In genomic region chr15:77581681-77582080, GRCm38 (mm10) we compare ENCODE assay signal across 12 mouse cellular contexts. TPM values are rescaled to one million over a fixed set of nuclear protein-coding genes. Genes with fewer than 3 reads are reported as not detected.
DNase-seq lines count a peak whose midpoint lies in the region; ATAC-seq and TF ChIP-seq lines count a peak whose summit lies in the region.
"Had no signal": no experiment of that assay in that cellular context is flagged by ENCODE, and none has a peak within 500 bp of the region (broad histone marks: within the 10 kb centered on the region; RNA-seq: fewer than 3 reads in every experiment).

No protein-coding gene starts in this region.

- H3K27ac ChIP-seq in embryonic facial prominence, embryonic 14.5 days (replicated peaks; ENCODE audit: low read depth, low read length): no peak overlapping the region
- H3K27ac ChIP-seq in embryonic facial prominence, embryonic 10.5 days (replicated peaks): no peak overlapping the region
- H3K27ac ChIP-seq in heart, postnatal 0 days (ENCODE audit: low read depth): no peak overlapping the region
- peak overlapping the region; percentile 37 for H3K27ac ChIP-seq in lung, embryonic 15.5 days
- H3K27ac ChIP-seq: limb, embryonic 15.5 days; neural tube, embryonic 15.5 days had no signal

- peak; percentile 88 for TF ChIP-seq EP300 in heart, postnatal 0 days (IDR thresholded peaks at IDR 0.05; ENCODE audit: low read depth)

- H3K36me3 ChIP-seq in embryonic facial prominence, embryonic 14.5 days (ENCODE audit: control insufficient read depth, insufficient read depth, low read length): no peaks in the 10 kb centered on the region
- H3K36me3 ChIP-seq in embryonic facial prominence, embryonic 10.5 days (replicated peaks): no peaks in the 10 kb centered on the region
- H3K36me3 ChIP-seq in heart, postnatal 0 days (replicated peaks; ENCODE audit: control insufficient read depth, insufficient read depth, low read length): no peaks in the 10 kb centered on the region
- no peaks in the 10 kb centered on the region for H3K36me3 ChIP-seq in lung, embryonic 15.5 days
- H3K36me3 ChIP-seq: limb, embryonic 15.5 days; neural tube, embryonic 15.5 days had no signal

- H3K4me3 ChIP-seq in embryonic facial prominence, embryonic 14.5 days (ENCODE audit: low read depth, low read length): no peak overlapping the region
- no peak overlapping the region for H3K4me3 ChIP-seq in embryonic facial prominence, embryonic 10.5 days
- no peak overlapping the region for H3K4me3 ChIP-seq in heart, postnatal 0 days (ENCODE audit: low read depth, low read length)
- H3K4me3 ChIP-seq in lung, embryonic 15.5 days: no peak overlapping the region
- H3K4me3 ChIP-seq: limb, embryonic 15.5 days; neural tube, embryonic 15.5 days had no signal

- H3K9ac ChIP-seq in embryonic facial prominence, embryonic 14.5 days (ENCODE audit: low read depth, low read length): no peak overlapping the region
- no peak overlapping the region for H3K9ac ChIP-seq in heart, postnatal 0 days (replicated peaks; ENCODE audit: low read depth, low read length)
- no peak overlapping the region for H3K9ac ChIP-seq in lung, embryonic 15.5 days
- H3K9ac ChIP-seq: limb, embryonic 15.5 days; neural tube, embryonic 15.5 days had no signal

- peak; percentile 61 for DNase-seq in embryonic facial prominence, embryonic 14.5 days (ENCODE audit: low spot score)
- no peak for DNase-seq in embryonic facial prominence, embryonic 10.5 days (ENCODE audit: low spot score)
- DNase-seq in adrenal gland, postnatal 36 days: peak; percentile 12 to 27
- DNase-seq in heart, postnatal 0 days (ENCODE audit: low spot score): peak; percentile 82
- no peak for DNase-seq in spleen, postnatal 10 days (ENCODE audit: low spot score in 2 of 2)
- DNase-seq in spleen, postnatal 4 days (ENCODE audit: low spot score in 2 of 2): no peak
- DNase-seq in urinary bladder, postnatal 25 days (ENCODE audit: low spot score): no peak

- H3K4me1 ChIP-seq in embryonic facial prominence, embryonic 14.5 days (ENCODE audit: control insufficient read depth, insufficient read depth, low read length): no peaks in the 10 kb centered on the region
- no peaks in the 10 kb centered on the region for H3K4me1 ChIP-seq in embryonic facial prominence, embryonic 10.5 days
- peaks cover 4% of the 10 kb centered on the region; the same call in 1 of the 2 replicates for H3K4me1 ChIP-seq in heart, postnatal 0 days (ENCODE audit: control insufficient read depth, insufficient read depth)
- no peaks in the 10 kb centered on the region for H3K4me1 ChIP-seq in lung, embryonic 15.5 days
- H3K4me1 ChIP-seq: limb, embryonic 15.5 days; neural tube, embryonic 15.5 days had no signal

- peaks cover 8% of the 10 kb centered on the region for H3K9me3 ChIP-seq in embryonic facial prominence, embryonic 14.5 days (ENCODE audit: control insufficient read depth, low read length)
- H3K9me3 ChIP-seq in embryonic facial prominence, embryonic 10.5 days: peaks cover 7% of the 10 kb centered on the region; the same call in 1 of the 2 replicates
- 0 out of 2 replicates have a peak, but pooled peaks cover 7% of the 10 kb centered on the region for H3K9me3 ChIP-seq in heart, postnatal 0 days (replicated peaks; ENCODE audit: control insufficient read depth, low read length)
- no peaks in the 10 kb centered on the region for H3K9me3 ChIP-seq in lung, embryonic 15.5 days
- H3K9me3 ChIP-seq: limb, embryonic 15.5 days had no signal

- no peak overlapping the region for H3K4me2 ChIP-seq in embryonic facial prominence, embryonic 14.5 days (ENCODE audit: low read depth, low read length)
- no peak overlapping the region for H3K4me2 ChIP-seq in heart, postnatal 0 days (ENCODE audit: low read depth, low read length)
- H3K4me2 ChIP-seq in lung, embryonic 15.5 days: no peak overlapping the region
- H3K4me2 ChIP-seq: limb, embryonic 15.5 days; neural tube, embryonic 15.5 days had no signal

- ATAC-seq in embryonic facial prominence, embryonic 14.5 days (ENCODE audit: low read depth): peak; percentile 72; the same call in 1 of the 2 replicates
- peak; percentile 92 for ATAC-seq in heart, postnatal 0 days (ENCODE audit: insufficient read depth, low read depth)
- ATAC-seq in lung, embryonic 15.5 days (ENCODE audit: borderline replicate concordance, extremely low read depth, low FRiP score, low TSS enrichment): peak; percentile 55; the same call in 1 of the 2 replicates

- 61% methylated on average over 1 of the region's 1 CpGs for WGBS in embryonic facial prominence, embryonic 14.5 days
- 73% methylated on average over 1 of the region's 1 CpGs for WGBS in embryonic facial prominence, embryonic 10.5 days
- WGBS in heart, postnatal 0 days: 6% methylated on average over 1 of the region's 1 CpGs
- WGBS in lung, embryonic 15.5 days: 18% methylated on average over 1 of the region's 1 CpGs

- H3K27me3 ChIP-seq in embryonic facial prominence, embryonic 14.5 days (replicated peaks; ENCODE audit: control insufficient read depth, insufficient read depth, low read length): no peaks in the 10 kb centered on the region
- no peaks in the 10 kb centered on the region for H3K27me3 ChIP-seq in embryonic facial prominence, embryonic 10.5 days (replicated peaks; ENCODE audit: low read depth, poor library complexity, severe bottlenecking)
- no peaks in the 10 kb centered on the region for H3K27me3 ChIP-seq in heart, postnatal 0 days (ENCODE audit: control insufficient read depth, insufficient read depth, low read length)
- H3K27me3 ChIP-seq in lung, embryonic 15.5 days: no peaks in the 10 kb centered on the region
- H3K27me3 ChIP-seq: limb, embryonic 15.5 days; neural tube, embryonic 15.5 days had no signal

- no peak for TF ChIP-seq CTCF in heart, postnatal 0 days (IDR thresholded peaks at IDR 0.05; ENCODE audit: low read depth)

RNA-seq across cellular contexts. Expression of gene Apol10b, which starts 14.2 kb away (rescaled TPM):
- 0.08 and 0.14 TPM in 2 replicates for polyA plus RNA-seq in embryonic facial prominence, embryonic 14.5 days (2014; fragmentation: Nextera tagmentation; extraction: Ambion mirVana)
- polyA plus RNA-seq in embryonic facial prominence, embryonic 10.5 days (2016; fragmentation: Nextera tagmentation; extraction: Ambion mirVana): 0.06 and 0.12 TPM in 2 replicates
- total RNA-seq in adrenal gland, postnatal 36 days (2021): under 1 TPM; 0.20 to 0.26 TPM
- total RNA-seq in heart, postnatal 0 days (2014; rRNA removed; ENCODE audit: low replicate concordance): not detected in 2 replicates
- polyA plus RNA-seq in heart, postnatal 0 days (2015; fragmentation: Nextera tagmentation; extraction: Ambion mirVana): 0.11 TPM in 1 of 2 replicates, not detected in the other
- polyA plus RNA-seq in lung, embryonic 15.5 days (2015; fragmentation: Nextera tagmentation; extraction: Ambion mirVana): 0.06 and 0.11 TPM in 2 replicates
- polyA plus RNA-seq: neural tube, embryonic 15.5 days had no signal

RNA-seq across cellular contexts. Expression of gene Gm36245, which starts 17.4 kb away (rescaled TPM):
- not detected in 2 replicates for polyA plus RNA-seq in embryonic facial prominence, embryonic 14.5 days (2014; fragmentation: Nextera tagmentation; extraction: Ambion mirVana)
- not detected in 2 replicates for polyA plus RNA-seq in embryonic facial prominence, embryonic 10.5 days (2016; fragmentation: Nextera tagmentation; extraction: Ambion mirVana)
- total RNA-seq in adrenal gland, postnatal 36 days (2021): not detected
- not detected in 2 replicates for total RNA-seq in heart, postnatal 0 days (2014; rRNA removed; ENCODE audit: low replicate concordance)
- not detected in 2 replicates for polyA plus RNA-seq in heart, postnatal 0 days (2015; fragmentation: Nextera tagmentation; extraction: Ambion mirVana)
- not detected in 2 replicates for polyA plus RNA-seq in lung, embryonic 15.5 days (2015; fragmentation: Nextera tagmentation; extraction: Ambion mirVana)
- total RNA-seq: gastrocnemius, postnatal 36 days had no signal
- polyA plus RNA-seq: C2C12; limb, embryonic 15.5 days; neural tube, embryonic 15.5 days had no signal

RNA-seq across cellular contexts. Expression of gene 1700025B11Rik, which starts 20.0 kb away (rescaled TPM):
- polyA plus RNA-seq in embryonic facial prominence, embryonic 14.5 days (2014; fragmentation: Nextera tagmentation; extraction: Ambion mirVana): not detected in 2 replicates
- not detected in 2 replicates for polyA plus RNA-seq in embryonic facial prominence, embryonic 10.5 days (2016; fragmentation: Nextera tagmentation; extraction: Ambion mirVana)
- total RNA-seq in adrenal gland, postnatal 36 days (2021): not detected
- not detected in 2 replicates for total RNA-seq in heart, postnatal 0 days (2014; rRNA removed; ENCODE audit: low replicate concordance)
- polyA plus RNA-seq in heart, postnatal 0 days (2015; fragmentation: Nextera tagmentation; extraction: Ambion mirVana): not detected in 2 replicates
- polyA plus RNA-seq in lung, embryonic 15.5 days (2015; fragmentation: Nextera tagmentation; extraction: Ambion mirVana): not detected in 2 replicates
- total RNA-seq: gastrocnemius, postnatal 36 days had no signal
- polyA plus RNA-seq: C2C12; limb, embryonic 15.5 days; neural tube, embryonic 15.5 days had no signal

RNA-seq across cellular contexts. Expression of gene Apol7c, which starts 48.6 kb away (rescaled TPM):
- polyA plus RNA-seq in embryonic facial prominence, embryonic 14.5 days (2014; fragmentation: Nextera tagmentation; extraction: Ambion mirVana): not detected in 2 replicates
- polyA plus RNA-seq in embryonic facial prominence, embryonic 10.5 days (2016; fragmentation: Nextera tagmentation; extraction: Ambion mirVana): not detected in 2 replicates
- total RNA-seq in adrenal gland, postnatal 36 days (2021): not detected
- 0.12 TPM in 1 of 2 replicates, not detected in the other for total RNA-seq in heart, postnatal 0 days (2014; rRNA removed; ENCODE audit: low replicate concordance)
- polyA plus RNA-seq in heart, postnatal 0 days (2015; fragmentation: Nextera tagmentation; extraction: Ambion mirVana): not detected in 2 replicates
- 0.16 TPM in 1 of 2 replicates, not detected in the other for polyA plus RNA-seq in lung, embryonic 15.5 days (2015; fragmentation: Nextera tagmentation; extraction: Ambion mirVana)
- total RNA-seq: gastrocnemius, postnatal 36 days had no signal
- polyA plus RNA-seq: C2C12; limb, embryonic 15.5 days; neural tube, embryonic 15.5 days had no signal

Comparison
In these comparisons a context has a peak if more than half of its experiments do, and no peak if none do; other contexts are left out.
1. DNase-seq: peak in embryonic facial prominence, embryonic 14.5 days (single experiment), adrenal gland, postnatal 36 days (2 of 2) and heart, postnatal 0 days (single experiment); none in embryonic facial prominence, embryonic 10.5 days (single experiment), spleen, postnatal 10 days (0 of 2), spleen, postnatal 4 days (0 of 2) and urinary bladder, postnatal 25 days (single experiment).
2. Peak in every context shown above with its lines, with median percentiles within 50 percentile points of each other: ATAC-seq.